Mouse (Mus musculus): ENCODE measurements around the gene Sel1l. TPM values are rescaled to one million over a fixed set of nuclear protein-coding genes. Genes with fewer than 3 reads are reported as not detected.

Sel1l gene
- polyA plus RNA-seq, 1 experiment: 14.2 TPM

DNA sequence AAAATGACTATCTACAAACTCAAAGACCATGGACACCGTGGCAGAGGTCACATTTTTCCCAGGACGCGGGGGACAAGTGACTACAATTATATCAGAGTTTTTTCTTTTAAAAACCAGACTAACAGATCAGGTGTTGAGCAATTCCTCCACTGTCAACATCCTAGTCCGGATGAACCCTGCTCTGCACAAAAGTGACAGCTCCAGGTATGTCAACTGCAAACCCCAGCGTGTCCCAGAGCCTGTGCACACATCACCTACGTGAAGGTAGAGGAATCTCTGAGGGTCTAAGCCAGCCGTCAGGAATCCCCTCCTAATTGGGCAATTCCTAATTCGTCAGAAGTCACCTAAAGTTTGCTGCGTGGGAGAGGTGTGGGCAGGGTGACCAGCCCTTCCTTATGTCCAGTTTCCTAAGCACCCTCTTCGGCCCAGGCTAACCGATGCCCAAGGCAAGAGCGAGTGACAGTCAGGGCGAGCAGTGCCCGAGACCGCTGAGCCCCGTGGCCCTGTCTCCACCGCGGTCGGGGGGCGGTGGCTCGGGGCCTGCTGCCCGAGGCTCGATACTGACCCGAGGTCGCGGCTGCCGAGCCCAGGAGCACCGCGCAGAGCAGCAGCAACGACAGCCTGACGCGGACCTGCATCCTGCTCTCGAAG lies 438 bp downstream of the Sel1l start:
- Histone ChIP-seq H3K9me3 (no peaks in the 10 kb centered on the region), H3K4me1 (peaks cover 33% of the 10 kb centered on the region), H3K4me3 (replicated peaks) (peak overlapping the region; percentile 100), H3K36me3 (replicated peaks; ENCODE audit: low read length) (peaks cover 30% of the 10 kb centered on the region), H3K27me3 (replicated peaks) (peaks cover 4% of the 10 kb centered on the region)
- TF ChIP-seq GATA1 (IDR thresholded peaks at IDR 0.05; ENCODE audit: borderline replicate concordance, low read length) (no peak), FLI1 (IDR thresholded peaks at IDR 0.05; ENCODE audit: low read length) (no peak)

GRCm38 (mm10) chr12:91846038-91846437 lies 2.9 kb downstream of the Sel1l start:
- Histone ChIP-seq H3K36me3 (replicated peaks; ENCODE audit: low read length) (peaks cover 50% of the 10 kb centered on the region), H3K4me1 (peaks cover 30% of the 10 kb centered on the region), H3K9me3 (no peaks in the 10 kb centered on the region), H3K4me3 (replicated peaks) (no peak overlapping the region), H3K27me3 (replicated peaks) (no peaks in the 10 kb centered on the region)
- TF ChIP-seq FLI1 (IDR thresholded peaks at IDR 0.05; ENCODE audit: low read length) (no peak), GATA1 (IDR thresholded peaks at IDR 0.05; ENCODE audit: borderline replicate concordance, low read length) (no peak)

GRCm38 (mm10) chr12:91845393-91845792 lies 3.6 kb downstream of the Sel1l start:
- no peaks in the 10 kb centered on the region for H3K9me3 ChIP-seq
- H3K36me3 ChIP-seq (replicated peaks; ENCODE audit: low read length): peaks cover 57% of the 10 kb centered on the region
- H3K4me1 ChIP-seq: peaks cover 30% of the 10 kb centered on the region
- H3K4me3 ChIP-seq (replicated peaks): no peak overlapping the region
- no peaks in the 10 kb centered on the region for H3K27me3 ChIP-seq (replicated peaks)
- TF ChIP-seq GATA1 (IDR thresholded peaks at IDR 0.05; ENCODE audit: borderline replicate concordance, low read length): no peak
- TF ChIP-seq FLI1 (IDR thresholded peaks at IDR 0.05; ENCODE audit: low read length): no peak

DNA sequence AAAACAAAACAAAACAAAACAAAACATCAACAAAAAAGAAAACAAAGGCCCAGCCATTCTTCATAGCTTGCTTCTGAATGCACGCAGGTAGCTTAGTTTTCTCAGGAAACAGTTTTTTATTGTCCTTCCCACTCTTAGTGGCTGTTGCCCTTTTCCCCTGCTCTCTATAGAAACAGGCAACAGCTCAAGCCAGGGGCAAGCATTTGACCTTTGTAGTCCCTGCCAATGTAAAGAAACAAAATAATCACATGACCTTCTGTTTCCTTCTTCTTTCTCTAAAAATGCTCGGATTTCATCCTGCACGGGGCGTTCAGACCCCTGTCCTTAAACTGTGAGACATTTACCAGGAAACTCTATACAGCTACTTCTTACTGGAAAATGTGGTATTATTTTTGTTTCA lies 4.4 kb downstream of the Sel1l start:
- Histone ChIP-seq H3K4me3 (replicated peaks) (no peak overlapping the region), H3K36me3 (replicated peaks; ENCODE audit: low read length) (peaks cover 65% of the 10 kb centered on the region), H3K9me3 (no peaks in the 10 kb centered on the region), H3K27me3 (replicated peaks) (no peaks in the 10 kb centered on the region), H3K4me1 (peaks cover 28% of the 10 kb centered on the region)
- TF ChIP-seq GATA1 (IDR thresholded peaks at IDR 0.05; ENCODE audit: borderline replicate concordance, low read length) (no peak), FLI1 (IDR thresholded peaks at IDR 0.05; ENCODE audit: low read length) (no peak)

DNA sequence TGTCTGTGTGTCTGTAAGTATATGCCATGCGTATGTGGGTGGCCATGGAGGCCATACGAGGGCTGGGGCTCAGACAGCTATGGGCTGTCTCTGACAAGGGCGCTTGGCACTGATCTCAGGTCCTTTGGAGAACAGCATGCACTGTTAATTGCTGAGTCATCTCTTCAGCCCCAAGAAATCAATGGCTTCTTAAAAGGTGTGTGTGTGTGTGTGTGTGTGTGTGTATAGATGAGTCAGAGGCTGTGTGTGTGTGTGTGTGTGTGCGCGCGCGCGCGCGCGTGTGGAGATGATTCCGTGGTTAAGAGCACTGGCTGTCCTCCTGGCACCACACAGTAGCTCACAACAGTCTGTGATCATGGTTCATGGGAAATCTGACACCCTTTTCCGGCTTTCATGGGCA lies 5.1 kb downstream of the Sel1l start:
- H3K36me3 ChIP-seq (replicated peaks; ENCODE audit: low read length): peaks cover 72% of the 10 kb centered on the region

GRCm38 (mm10) chr12:91841714-91842113 lies 7.2 kb downstream of the Sel1l start:
- Histone ChIP-seq H3K9me3 (no peaks in the 10 kb centered on the region), H3K4me3 (replicated peaks) (no peak overlapping the region), H3K36me3 (replicated peaks; ENCODE audit: low read length) (peaks cover 92% of the 10 kb centered on the region), H3K27me3 (replicated peaks) (no peaks in the 10 kb centered on the region), H3K4me1 (peaks cover 19% of the 10 kb centered on the region)
- TF ChIP-seq FLI1 (IDR thresholded peaks at IDR 0.05; ENCODE audit: low read length) (no peak), GATA1 (IDR thresholded peaks at IDR 0.05; ENCODE audit: borderline replicate concordance, low read length) (no peak)

More for the DNA sequence above, 5.1 kb downstream of the Sel1l start:
- Histone ChIP-seq H3K4me1 (peaks cover 28% of the 10 kb centered on the region), H3K4me3 (replicated peaks) (no peak overlapping the region), H3K27me3 (replicated peaks) (no peaks in the 10 kb centered on the region), H3K9me3 (no peaks in the 10 kb centered on the region)
- TF ChIP-seq FLI1 (IDR thresholded peaks at IDR 0.05; ENCODE audit: low read length) (no peak), GATA1 (IDR thresholded peaks at IDR 0.05; ENCODE audit: borderline replicate concordance, low read length) (no peak)

DNA sequence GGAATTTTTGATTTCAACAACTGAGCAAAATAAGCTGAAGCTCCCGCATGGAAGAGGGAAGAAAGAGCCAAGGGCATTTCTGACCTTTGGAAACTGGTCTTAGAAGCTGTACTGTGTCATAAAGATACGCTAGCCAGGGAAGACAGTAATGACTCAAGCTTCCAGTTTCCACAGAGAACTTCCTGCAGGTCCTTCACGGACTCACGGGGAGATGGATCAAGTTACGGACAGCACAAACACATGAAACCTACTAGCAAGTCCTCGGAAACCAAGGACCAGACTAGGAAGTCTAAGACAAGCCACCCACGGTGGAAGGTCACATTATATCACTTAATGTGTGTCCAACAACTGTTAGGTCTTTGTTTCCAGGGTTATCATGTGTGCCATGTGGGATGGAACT lies 10.7 kb downstream of the Sel1l start:
- H3K4me1 ChIP-seq: peaks cover 3% of the 10 kb centered on the region; the same call in 1 of the 2 replicates
- no peaks in the 10 kb centered on the region for H3K27me3 ChIP-seq (replicated peaks)
- H3K4me3 ChIP-seq (replicated peaks): no peak overlapping the region
- no peak for TF ChIP-seq FLI1 (IDR thresholded peaks at IDR 0.05; ENCODE audit: low read length)
- H3K36me3 ChIP-seq (replicated peaks; ENCODE audit: low read length): peaks cover 96% of the 10 kb centered on the region
- H3K9me3 ChIP-seq: no peaks in the 10 kb centered on the region

DNA sequence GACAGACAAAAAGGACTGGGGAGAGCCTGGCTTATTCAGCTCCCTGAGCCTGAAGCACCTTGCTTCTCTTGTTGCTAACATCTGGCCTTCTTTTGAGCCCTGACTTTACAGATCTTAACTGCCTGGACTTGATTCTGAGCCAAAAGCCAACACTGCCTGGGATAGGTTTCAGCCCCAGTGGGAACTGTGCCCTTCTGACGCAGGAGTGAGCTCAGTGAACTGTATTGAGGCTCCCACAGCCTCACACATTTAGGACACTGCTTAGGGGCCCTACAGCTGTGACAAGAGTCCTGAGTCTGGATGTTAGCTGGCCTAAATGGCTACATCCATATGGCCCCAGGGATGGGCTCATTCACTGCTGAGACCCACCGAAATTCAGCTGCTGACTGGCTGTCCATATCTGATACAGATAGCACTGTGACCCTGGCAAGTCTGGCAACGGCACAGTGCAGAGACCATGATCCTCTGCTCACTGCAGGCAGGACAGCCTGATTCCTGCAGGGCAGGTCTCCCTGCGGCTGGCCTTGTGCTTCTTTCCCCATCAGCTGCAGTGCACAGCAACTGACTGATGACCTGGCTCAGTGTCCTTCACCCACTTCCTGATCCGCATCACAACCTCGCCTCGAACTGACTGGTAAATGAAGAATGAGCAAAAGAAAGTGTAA lies 11.4 kb downstream of the Sel1l start:
- no peak for TF ChIP-seq FLI1 (IDR thresholded peaks at IDR 0.05; ENCODE audit: low read length)
- no peak for TF ChIP-seq GATA1 (IDR thresholded peaks at IDR 0.05; ENCODE audit: borderline replicate concordance, low read length)
- H3K27me3 ChIP-seq (replicated peaks): no peaks in the 10 kb centered on the region
- H3K9me3 ChIP-seq: no peaks in the 10 kb centered on the region
- H3K4me3 ChIP-seq (replicated peaks): peak overlapping the region; percentile 35
- H3K4me1 ChIP-seq: peaks cover 3% of the 10 kb centered on the region; the same call in 1 of the 2 replicates
- H3K36me3 ChIP-seq (replicated peaks; ENCODE audit: low read length): peaks cover 100% of the 10 kb centered on the region

GRCm38 (mm10) chr12:91833939-91834333 lies 15.0 kb downstream of the Sel1l start:
- Histone ChIP-seq H3K4me1 (peaks cover 3% of the 10 kb centered on the region; the same call in 1 of the 2 replicates), H3K27me3 (replicated peaks) (no peaks in the 10 kb centered on the region), H3K36me3 (replicated peaks; ENCODE audit: low read length) (peaks cover 98% of the 10 kb centered on the region), H3K9me3 (no peaks in the 10 kb centered on the region), H3K4me3 (replicated peaks) (no peak overlapping the region)
- TF ChIP-seq FLI1 (IDR thresholded peaks at IDR 0.05; ENCODE audit: low read length) (no peak), GATA1 (IDR thresholded peaks at IDR 0.05; ENCODE audit: borderline replicate concordance, low read length) (no peak)

DNA sequence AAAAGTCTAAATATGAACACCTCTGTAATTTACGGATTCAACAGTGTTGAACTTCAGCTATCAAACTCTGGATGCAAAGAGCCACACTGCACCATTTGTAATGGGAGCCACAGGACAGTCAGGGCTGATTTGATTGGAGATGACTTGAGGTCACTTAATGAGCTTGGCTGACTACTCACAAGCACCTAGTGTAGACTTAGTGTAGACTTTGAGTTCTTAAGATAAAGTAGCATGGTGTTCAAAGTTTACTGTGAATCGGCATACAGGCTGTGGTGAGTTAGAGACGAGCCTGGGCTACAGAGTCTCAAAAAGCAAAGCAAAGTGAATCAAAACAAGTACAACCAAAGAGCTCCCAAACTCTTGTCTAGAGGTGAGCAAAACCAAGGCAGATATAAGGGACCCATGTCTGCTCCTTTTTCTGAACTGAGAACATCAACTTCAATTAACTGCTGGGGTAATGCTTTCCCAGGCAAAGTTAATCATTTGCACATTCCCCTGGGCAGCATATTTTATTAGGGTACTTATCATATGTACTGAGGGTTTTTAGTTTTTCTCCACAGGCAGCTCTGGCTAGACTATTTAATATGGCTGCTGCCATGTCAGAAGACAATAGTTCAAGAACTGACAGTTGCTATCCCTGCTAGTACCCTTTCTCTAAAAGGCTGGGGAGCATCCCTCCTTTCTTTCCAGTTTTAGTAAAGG lies 15.6 kb downstream of the Sel1l start:
- TF ChIP-seq GATA1 (IDR thresholded peaks at IDR 0.05; ENCODE audit: borderline replicate concordance, low read length): no peak
- no peak for TF ChIP-seq FLI1 (IDR thresholded peaks at IDR 0.05; ENCODE audit: low read length)
- H3K36me3 ChIP-seq (replicated peaks; ENCODE audit: low read length): peaks cover 96% of the 10 kb centered on the region
- no peak overlapping the region for H3K4me3 ChIP-seq (replicated peaks)
- no peaks in the 10 kb centered on the region for H3K27me3 ChIP-seq (replicated peaks)
- H3K4me1 ChIP-seq: peaks cover 3% of the 10 kb centered on the region; the same call in 1 of the 2 replicates
- H3K9me3 ChIP-seq: no peaks in the 10 kb centered on the region
